Comparison of ENCODE assay signal across 8 mouse cellular contexts in the genomic region with DNA sequence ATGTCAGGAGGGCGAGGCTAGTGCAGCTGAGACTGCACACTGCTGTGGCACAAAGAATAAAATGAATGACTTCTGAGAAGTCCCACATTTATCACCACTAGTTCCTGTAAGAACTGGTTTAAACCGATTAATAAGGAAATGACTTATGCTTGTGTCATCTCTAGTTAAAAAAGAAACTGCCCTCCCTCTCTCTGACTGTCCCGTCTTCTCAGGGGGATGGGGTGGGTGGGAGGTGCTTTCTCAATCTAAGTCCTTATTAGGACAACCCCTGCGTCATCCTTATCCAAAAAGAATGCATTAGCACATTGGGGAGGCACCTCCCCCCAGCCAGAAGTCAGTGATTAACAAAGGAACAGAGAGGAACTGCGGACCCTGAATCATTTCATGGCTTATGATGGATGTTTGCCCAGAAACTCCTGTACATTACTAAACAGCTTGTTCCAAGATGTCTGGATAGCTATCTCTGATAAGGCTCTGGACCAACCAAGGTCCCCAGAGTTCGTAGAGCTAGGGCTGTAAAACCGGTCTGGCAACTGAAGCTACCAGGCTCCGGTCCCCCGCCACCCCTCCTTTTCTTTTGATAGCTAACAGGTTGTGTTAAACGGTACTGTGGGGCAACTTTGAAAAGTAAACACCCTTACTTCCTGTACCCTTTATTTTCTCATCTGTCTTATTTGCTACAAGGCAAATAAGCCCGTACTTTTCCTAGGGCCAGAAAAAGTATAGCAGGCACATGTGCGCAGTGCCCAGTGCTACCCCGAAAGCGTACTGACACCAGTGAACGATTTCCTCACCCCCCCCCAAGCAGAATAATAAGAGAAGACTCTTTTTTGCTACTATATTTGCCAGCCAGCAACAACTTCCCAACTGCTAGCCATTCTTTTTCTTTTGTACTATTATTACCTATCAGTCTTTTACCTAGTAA. TPM values are rescaled to one million over a fixed set of nuclear protein-coding genes. Genes with fewer than 3 reads are reported as not detected.
DNase-seq lines count a peak whose midpoint lies in the region; ATAC-seq and TF ChIP-seq lines count a peak whose summit lies in the region.

No protein-coding gene starts in this region.

- peak; percentile 77 to 93 for DNase-seq in adrenal gland, adult (ENCODE audit: inconsistent age in 2 of 2, low spot score in 1 of 2)
- DNase-seq in fibroblast of lung, adult 2 months (ENCODE audit: low read depth) = peak; percentile 94
- DNase-seq in hindbrain, embryonic 14.5 days (ENCODE audit: low spot score) = peak; percentile 38
- DNase-seq in liver, embryonic 11.5 days (ENCODE audit: low spot score) = peak; percentile 67
- DNase-seq in right cerebral cortex, postnatal 10 days (ENCODE audit: low spot score in 2 of 2) = no peak
- DNase-seq in cerebellum, adult 9-11 months = no peak

- no peaks in the 10 kb centered on the region for H3K27me3 ChIP-seq in hindbrain, embryonic 14.5 days (ENCODE audit: control insufficient read depth, insufficient read depth, low read length)
- no peaks in the 10 kb centered on the region for H3K27me3 ChIP-seq in liver, embryonic 11.5 days (replicated peaks; ENCODE audit: control insufficient read depth, insufficient read depth, low read length)
- no peaks in the 10 kb centered on the region for H3K27me3 ChIP-seq in myocyte (ENCODE audit: control insufficient read depth, insufficient read depth, insufficient read length)

- peak overlapping the region; percentile 6; the same call in 1 of the 2 replicates for H3K9ac ChIP-seq in hindbrain, embryonic 14.5 days
- peak overlapping the region; percentile 65 for H3K9ac ChIP-seq in liver, embryonic 11.5 days (ENCODE audit: low read depth, low read length)

- H3ac ChIP-seq in myocyte (ENCODE audit: control insufficient read depth, insufficient read length) = peak overlapping the region; percentile 4

- no peak overlapping the region for H3K27ac ChIP-seq in hindbrain, embryonic 14.5 days
- peak overlapping the region; percentile 87 for H3K27ac ChIP-seq in liver, embryonic 11.5 days (ENCODE audit: low read depth, low read length)

- H3K9me3 ChIP-seq in hindbrain, embryonic 14.5 days (ENCODE audit: control insufficient read depth, low read length) = no peaks in the 10 kb centered on the region
- H3K9me3 ChIP-seq in liver, embryonic 11.5 days (ENCODE audit: control insufficient read depth, low read length) = no peaks in the 10 kb centered on the region

- peaks cover 10% of the 10 kb centered on the region for H3K36me3 ChIP-seq in hindbrain, embryonic 14.5 days (replicated peaks; ENCODE audit: control insufficient read depth, insufficient read depth)
- H3K36me3 ChIP-seq in liver, embryonic 11.5 days (ENCODE audit: control insufficient read depth, insufficient read depth, low read length) = peaks cover 3% of the 10 kb centered on the region; the same call in 1 of the 2 replicates
- H3K36me3 ChIP-seq in myocyte (ENCODE audit: control insufficient read depth, insufficient read depth) = peaks cover 48% of the 10 kb centered on the region

- peaks cover 83% of the 10 kb centered on the region for H3K79me2 ChIP-seq in myocyte (ENCODE audit: control insufficient read depth, insufficient read depth)

- peak overlapping the region; percentile 40 for H3K4me2 ChIP-seq in hindbrain, embryonic 14.5 days (replicated peaks)
- peak overlapping the region; percentile 82 for H3K4me2 ChIP-seq in liver, embryonic 11.5 days
- peak overlapping the region; percentile 98 for H3K4me2 ChIP-seq in myocyte (ENCODE audit: low read depth)

- WGBS in hindbrain, embryonic 14.5 days = 14% methylated on average over 15 of the region's 15 CpGs
- 5% methylated on average over 15 of the region's 15 CpGs for WGBS in liver, embryonic 11.5 days

- TF ChIP-seq POLR2A in myocyte (IDR thresholded peaks at IDR 0.05; ENCODE audit: insufficient read length, low read depth) = peak; percentile 96

- no peaks in the 10 kb centered on the region for H3K4me1 ChIP-seq in hindbrain, embryonic 14.5 days (replicated peaks; ENCODE audit: control insufficient read depth, insufficient read depth, low read length)
- H3K4me1 ChIP-seq in liver, embryonic 11.5 days (replicated peaks; ENCODE audit: control insufficient read depth, insufficient read depth, low read length) = peaks cover 41% of the 10 kb centered on the region

- H3K4me3 ChIP-seq in hindbrain, embryonic 14.5 days (replicated peaks; ENCODE audit: low read length) = no peak overlapping the region
- peak overlapping the region; percentile 62 for H3K4me3 ChIP-seq in liver, embryonic 11.5 days (ENCODE audit: low read depth, low read length)
- H3K4me3 ChIP-seq in myocyte = peak overlapping the region; percentile 93

- peak; percentile 71 for ATAC-seq in CD4-positive, CD25-positive, alpha-beta regulatory T cell, adult 4 months
- no peak for ATAC-seq in hindbrain, embryonic 14.5 days (ENCODE audit: low FRiP score)
- peak; percentile 86 for ATAC-seq in liver, embryonic 11.5 days (replicated peaks; ENCODE audit: low FRiP score)

TF ChIP-seq in myocyte, 11 proteins besides CTCF, POLR2A, EP300 and RAD21:
- peak; percentile 50 for TF ChIP-seq CEBPB (IDR thresholded peaks at IDR 0.05; ENCODE audit: insufficient read depth, poor library complexity, severe bottlenecking)
- no peak for TF ChIP-seq TCF12 (IDR thresholded peaks at IDR 0.05; ENCODE audit: insufficient read depth, poor library complexity, severe bottlenecking)
- no peak for TF ChIP-seq MAX (IDR thresholded peaks at IDR 0.05; ENCODE audit: low read depth)
- no peak for TF ChIP-seq TCF3 (IDR thresholded peaks at IDR 0.05; ENCODE audit: insufficient read length, low read depth)
- peak in 1 of 3 experiments; percentile 27 for TF ChIP-seq MYOD1 (IDR thresholded peaks at IDR 0.05; ENCODE audit: control insufficient read depth in 1 of 3, insufficient read length in 2 of 3, low read depth in 2 of 3)
- TF ChIP-seq SRF (IDR thresholded peaks at IDR 0.05; ENCODE audit: control insufficient read depth, insufficient read length, low read depth) = peak; percentile 91
- TF ChIP-seq REST (IDR thresholded peaks at IDR 0.05; ENCODE audit: insufficient read depth, insufficient read length) = peak; percentile 49
- TF ChIP-seq E2F4 (IDR thresholded peaks at IDR 0.05; ENCODE audit: insufficient read depth) = no peak
- no peak for TF ChIP-seq USF1 (IDR thresholded peaks at IDR 0.05; ENCODE audit: low read depth)
- TF ChIP-seq POLR2AphosphoS2 (IDR thresholded peaks at IDR 0.05; ENCODE audit: insufficient read length, low read depth) = peak; percentile 99
- TF ChIP-seq MYOG (IDR thresholded peaks at IDR 0.05; ENCODE audit: control insufficient read depth in 1 of 3, insufficient read depth in 1 of 3, insufficient read length in 2 of 3, low read depth in 2 of 3) = peak in 1 of 3 experiments; percentile 14

RNA-seq across cellular contexts. Expression of gene Tubd1, which starts 42.3 kb away (rescaled TPM):
- polyA plus RNA-seq in CD4-positive, CD25-positive, alpha-beta regulatory T cell, adult 4 months (2017; shearing (Covaris generic)) = 1 to 10 TPM; 4.0 to 6.7 TPM
- 5.8 and 6.1 TPM in 2 replicates for polyA plus RNA-seq in hindbrain, embryonic 14.5 days (2014; fragmentation: Nextera tagmentation; extraction: Ambion mirVana)
- 18.5 and 18.7 TPM in 2 replicates for polyA plus RNA-seq in liver, embryonic 11.5 days (2014; fragmentation: Nextera tagmentation; extraction: Ambion mirVana)
- polyA plus RNA-seq in myocyte (2012; fragmentation: generic; extraction: Trizol) = 6.6 TPM

RNA-seq across cellular contexts. Expression of gene Rps6kb1, which starts 42.5 kb away (rescaled TPM):
- polyA plus RNA-seq in CD4-positive, CD25-positive, alpha-beta regulatory T cell, adult 4 months (2017; shearing (Covaris generic)) = 10 to 100 TPM; 58.9 to 62.5 TPM
- polyA plus RNA-seq in hindbrain, embryonic 14.5 days (2014; fragmentation: Nextera tagmentation; extraction: Ambion mirVana) = 45.1 and 51.9 TPM in 2 replicates
- polyA plus RNA-seq in liver, embryonic 11.5 days (2014; fragmentation: Nextera tagmentation; extraction: Ambion mirVana) = 48.4 and 50.9 TPM in 2 replicates
- polyA plus RNA-seq in myocyte (2012; fragmentation: generic; extraction: Trizol) = 13.0 TPM

Comparison
In these comparisons a context has a peak if more than half of its experiments do, and no peak if none do; other contexts are left out.
1. DNase-seq: peak in adrenal gland, adult (2 of 2), fibroblast of lung, adult 2 months (single experiment), hindbrain, embryonic 14.5 days (single experiment) and liver, embryonic 11.5 days (single experiment); none in right cerebral cortex, postnatal 10 days (0 of 2) and cerebellum, adult 9-11 months (single experiment).
2. H3K4me2 ChIP-seq: peak in every context shown above with its lines; median percentile 98 in myocyte; 82 in liver, embryonic 11.5 days; 40 in hindbrain, embryonic 14.5 days.